Mouse (Mus musculus): ENCODE results near the gene Ctsl. TPM values are rescaled to one million over a fixed set of nuclear protein-coding genes. Genes with fewer than 3 reads are reported as not detected.

Ctsl gene
- total and polyA plus RNA-seq, 2 experiments from 2014 or later, result 125 to 227 TPM

DNA sequence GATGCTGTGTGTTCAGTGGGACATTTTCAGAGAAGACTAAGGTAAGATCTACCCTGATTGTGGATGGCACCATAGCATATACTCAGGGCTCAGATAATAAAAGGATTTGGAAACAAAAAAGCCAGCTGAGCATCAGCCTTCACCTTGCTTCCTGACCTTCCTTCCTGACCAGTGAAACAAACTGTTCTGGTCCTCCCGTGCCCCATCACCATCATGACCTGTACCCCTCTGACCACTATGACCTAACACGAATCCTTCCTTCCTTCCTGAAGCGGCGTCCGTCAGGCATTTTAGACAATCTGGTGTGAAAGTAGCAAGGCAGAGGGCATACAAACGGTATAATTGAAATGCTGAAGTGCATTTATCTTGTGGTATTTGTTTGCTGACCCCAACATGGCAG is 8.6 kb downstream of the Ctsl start:
- 80% methylated on average over 6 of the region's 6 CpGs for WGBS
- peaks cover 48% of the 10 kb centered on the region for H3K36me3 ChIP-seq (replicated peaks; ENCODE audit: control insufficient read depth, insufficient read depth, low read length)
- H3K27me3 ChIP-seq (ENCODE audit: control insufficient read depth, insufficient read depth, low read length), result no peaks in the 10 kb centered on the region
- TF ChIP-seq CTCF (IDR thresholded peaks at IDR 0.05; ENCODE audit: low read depth) (no peak), EP300 (IDR thresholded peaks at IDR 0.05; ENCODE audit: low read depth) (no peak)
- H3K27ac ChIP-seq (ENCODE audit: low read depth), result no peak overlapping the region
- no peaks in the 10 kb centered on the region for H3K4me1 ChIP-seq (ENCODE audit: control insufficient read depth, insufficient read depth)
- no peak overlapping the region for H3K4me3 ChIP-seq (ENCODE audit: low read depth, low read length)
- no peaks in the 10 kb centered on the region for H3K9me3 ChIP-seq (replicated peaks; ENCODE audit: control insufficient read depth, low read length)
- no peak overlapping the region for H3K9ac ChIP-seq (replicated peaks; ENCODE audit: low read depth, low read length)
- H3K4me2 ChIP-seq (ENCODE audit: low read depth, low read length), result no peak overlapping the region
- ATAC-seq (ENCODE audit: insufficient read depth, low read depth), result no peak
- DNase-seq (ENCODE audit: low spot score), result no peak

DNA sequence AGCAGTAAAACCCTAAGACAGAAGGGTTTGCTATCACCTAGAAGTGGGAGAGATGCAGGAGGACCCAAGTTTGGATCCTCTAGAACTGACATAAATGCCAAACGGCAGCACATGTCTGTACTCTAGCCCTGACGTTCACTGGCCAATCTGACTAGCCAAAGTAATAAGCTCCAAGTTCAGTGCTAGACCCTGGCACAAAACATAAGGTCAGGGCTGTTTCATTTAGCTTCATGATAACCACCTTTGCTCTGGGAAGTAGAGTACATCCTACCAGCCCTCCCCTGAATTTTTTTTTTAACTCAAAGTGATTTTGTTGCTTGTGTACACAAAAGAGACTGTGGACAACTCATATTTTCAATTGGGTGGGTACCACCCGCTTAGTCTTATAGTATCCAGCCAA is 9.7 kb downstream of the Ctsl start:
- Histone ChIP-seq H3K9ac (replicated peaks; ENCODE audit: low read depth, low read length) (no peak overlapping the region), H3K27ac (ENCODE audit: low read depth) (no peak overlapping the region)
- 84% methylated on average over 3 of the region's 3 CpGs for WGBS

DNA sequence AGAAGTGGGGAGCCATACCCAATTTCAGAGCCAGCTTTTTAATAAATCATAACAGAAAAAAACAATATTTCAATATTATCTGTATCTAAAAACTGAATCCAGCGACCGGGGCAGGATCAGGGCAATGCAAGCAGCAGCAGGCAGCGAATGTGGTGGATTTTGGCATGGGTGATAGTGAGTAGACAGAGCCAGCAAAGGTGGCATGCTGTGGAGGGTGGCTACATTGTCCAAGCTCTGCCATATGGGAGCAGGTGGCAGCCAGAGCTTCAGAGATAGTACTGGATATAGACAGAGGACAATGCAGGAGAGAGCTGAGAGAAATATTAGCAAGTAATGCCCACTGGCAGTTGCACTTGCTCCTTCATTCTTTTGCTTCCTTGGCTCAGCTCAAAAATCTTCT is 11.0 kb downstream of the Ctsl start:
- ATAC-seq (ENCODE audit: insufficient read depth, low read depth), result no peak
- 89% methylated on average over 3 of the region's 3 CpGs for WGBS
- H3K9ac ChIP-seq (replicated peaks; ENCODE audit: low read depth, low read length), result no peak overlapping the region

More for the DNA sequence above, 9.7 kb downstream of the Ctsl start:
- no peaks in the 10 kb centered on the region for H3K9me3 ChIP-seq (replicated peaks; ENCODE audit: control insufficient read depth, low read length)
- no peak overlapping the region for H3K4me3 ChIP-seq (ENCODE audit: low read depth, low read length)
- peaks cover 37% of the 10 kb centered on the region for H3K36me3 ChIP-seq (replicated peaks; ENCODE audit: control insufficient read depth, insufficient read depth, low read length)
- H3K27me3 ChIP-seq (ENCODE audit: control insufficient read depth, insufficient read depth, low read length), result no peaks in the 10 kb centered on the region
- TF ChIP-seq EP300 (IDR thresholded peaks at IDR 0.05; ENCODE audit: low read depth), result no peak
- no peak for TF ChIP-seq CTCF (IDR thresholded peaks at IDR 0.05; ENCODE audit: low read depth)
- DNase-seq (ENCODE audit: low spot score) (no peak), ATAC-seq (ENCODE audit: insufficient read depth, low read depth) (no peak)
- no peaks in the 10 kb centered on the region for H3K4me1 ChIP-seq (ENCODE audit: control insufficient read depth, insufficient read depth)
- no peak overlapping the region for H3K4me2 ChIP-seq (ENCODE audit: low read depth, low read length)

DNA sequence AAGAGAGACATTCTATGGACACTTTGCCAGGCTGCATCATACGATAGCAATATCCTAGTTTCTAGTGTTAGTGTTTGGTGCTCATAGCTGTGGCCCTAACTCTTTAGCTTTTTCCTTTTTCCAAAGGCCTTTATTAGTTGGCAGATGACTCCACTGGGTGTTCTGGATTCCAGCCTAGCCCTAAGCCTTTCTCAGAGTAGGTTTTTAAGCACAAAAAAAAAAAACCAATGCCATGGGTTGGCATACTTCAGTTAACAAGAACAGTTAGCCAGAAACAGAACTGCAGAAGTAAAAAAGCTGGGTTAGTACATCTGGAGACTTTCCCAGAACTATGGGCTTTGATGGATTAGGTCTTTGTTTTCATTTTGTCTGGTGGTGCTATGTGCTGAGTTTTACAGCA is 12.2 kb downstream of the Ctsl start:
- 79% methylated on average over 1 of the region's 1 CpGs for WGBS
- ATAC-seq (ENCODE audit: insufficient read depth, low read depth) (no peak), DNase-seq (ENCODE audit: low spot score) (no peak)
- Histone ChIP-seq H3K4me2 (ENCODE audit: low read depth, low read length) (no peak overlapping the region), H3K9me3 (replicated peaks; ENCODE audit: control insufficient read depth, low read length) (no peaks in the 10 kb centered on the region), H3K4me3 (ENCODE audit: low read depth, low read length) (no peak overlapping the region), H3K9ac (replicated peaks; ENCODE audit: low read depth, low read length) (no peak overlapping the region), H3K27ac (ENCODE audit: low read depth) (no peak overlapping the region), H3K36me3 (replicated peaks; ENCODE audit: control insufficient read depth, insufficient read depth, low read length) (peaks cover 14% of the 10 kb centered on the region), H3K4me1 (ENCODE audit: control insufficient read depth, insufficient read depth) (no peaks in the 10 kb centered on the region), H3K27me3 (ENCODE audit: control insufficient read depth, insufficient read depth, low read length) (no peaks in the 10 kb centered on the region)
- no peak for TF ChIP-seq CTCF (IDR thresholded peaks at IDR 0.05; ENCODE audit: low read depth)

More for the DNA sequence above, 11.0 kb downstream of the Ctsl start:
- no peak for TF ChIP-seq EP300 (IDR thresholded peaks at IDR 0.05; ENCODE audit: low read depth)
- no peak for TF ChIP-seq CTCF (IDR thresholded peaks at IDR 0.05; ENCODE audit: low read depth)
- Histone ChIP-seq H3K4me2 (ENCODE audit: low read depth, low read length) (no peak overlapping the region), H3K4me3 (ENCODE audit: low read depth, low read length) (no peak overlapping the region), H3K4me1 (ENCODE audit: control insufficient read depth, insufficient read depth) (no peaks in the 10 kb centered on the region), H3K27ac (ENCODE audit: low read depth) (no peak overlapping the region), H3K9me3 (replicated peaks; ENCODE audit: control insufficient read depth, low read length) (no peaks in the 10 kb centered on the region), H3K27me3 (ENCODE audit: control insufficient read depth, insufficient read depth, low read length) (no peaks in the 10 kb centered on the region), H3K36me3 (replicated peaks; ENCODE audit: control insufficient read depth, insufficient read depth, low read length) (peaks cover 25% of the 10 kb centered on the region)
- DNase-seq (ENCODE audit: low spot score), result no peak

DNA sequence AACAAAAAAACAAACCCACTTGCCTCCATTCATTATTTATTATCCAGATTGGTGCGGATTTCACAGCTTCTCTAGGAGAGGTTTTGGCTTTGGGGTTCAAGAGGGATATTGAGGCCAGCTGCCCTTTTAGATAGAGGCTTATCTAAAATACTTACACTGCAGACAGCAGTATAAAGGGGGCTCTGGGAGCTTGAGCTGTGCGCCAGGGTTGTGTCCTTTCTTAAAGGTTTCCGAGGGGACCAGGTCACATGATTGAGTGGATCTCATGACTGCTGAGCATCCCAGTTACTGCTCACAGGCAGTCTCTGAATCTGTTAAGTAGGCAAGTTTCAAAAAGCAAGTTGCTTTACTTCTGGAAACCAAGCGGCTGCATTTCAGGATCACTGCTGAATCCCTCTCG is 13.3 kb downstream of the Ctsl start:
- TF ChIP-seq CTCF (IDR thresholded peaks at IDR 0.05; ENCODE audit: low read depth), result no peak
- TF ChIP-seq EP300 (IDR thresholded peaks at IDR 0.05; ENCODE audit: low read depth), result no peak
- Histone ChIP-seq H3K4me1 (ENCODE audit: control insufficient read depth, insufficient read depth) (no peaks in the 10 kb centered on the region), H3K9ac (replicated peaks; ENCODE audit: low read depth, low read length) (no peak overlapping the region), H3K4me3 (ENCODE audit: low read depth, low read length) (no peak overlapping the region), H3K9me3 (replicated peaks; ENCODE audit: control insufficient read depth, low read length) (no peaks in the 10 kb centered on the region), H3K27me3 (ENCODE audit: control insufficient read depth, insufficient read depth, low read length) (no peaks in the 10 kb centered on the region), H3K36me3 (replicated peaks; ENCODE audit: control insufficient read depth, insufficient read depth, low read length) (peaks cover 4% of the 10 kb centered on the region), H3K4me2 (ENCODE audit: low read depth, low read length) (no peak overlapping the region), H3K27ac (ENCODE audit: low read depth) (no peak overlapping the region)
- 57% methylated on average over 5 of the region's 5 CpGs for WGBS
- DNase-seq (ENCODE audit: low spot score), result no peak
- ATAC-seq (ENCODE audit: insufficient read depth, low read depth), result no peak

DNA sequence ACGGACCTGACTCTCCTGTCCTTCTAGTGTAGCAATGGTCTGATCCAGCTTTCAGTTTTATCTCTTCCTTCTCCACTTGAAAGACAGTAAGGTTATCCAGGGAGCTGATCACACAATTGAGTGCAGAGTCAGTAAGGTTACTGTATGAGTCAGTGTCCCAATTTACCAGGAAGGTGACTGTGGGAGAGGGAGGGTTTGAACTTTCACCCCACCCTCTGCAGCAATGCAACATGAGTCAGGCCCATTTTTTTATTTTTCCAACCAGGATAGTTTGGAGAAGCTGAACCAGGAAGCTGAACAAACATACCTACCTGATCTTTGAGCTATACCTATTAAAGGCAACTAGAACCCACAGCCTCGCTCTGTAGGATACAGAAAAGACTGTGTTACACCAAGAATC is 21.2 kb downstream of the Ctsl start:
- Histone ChIP-seq H3K27me3 (ENCODE audit: control insufficient read depth, insufficient read depth, low read length) (no peaks in the 10 kb centered on the region), H3K4me2 (ENCODE audit: low read depth, low read length) (no peak overlapping the region), H3K4me1 (ENCODE audit: control insufficient read depth, insufficient read depth) (no peaks in the 10 kb centered on the region), H3K9me3 (replicated peaks; ENCODE audit: control insufficient read depth, low read length) (no peaks in the 10 kb centered on the region), H3K9ac (replicated peaks; ENCODE audit: low read depth, low read length) (no peak overlapping the region), H3K4me3 (ENCODE audit: low read depth, low read length) (no peak overlapping the region), H3K36me3 (replicated peaks; ENCODE audit: control insufficient read depth, insufficient read depth, low read length) (no peaks in the 10 kb centered on the region), H3K27ac (ENCODE audit: low read depth) (no peak overlapping the region)
- DNase-seq (ENCODE audit: low spot score) (no peak), ATAC-seq (ENCODE audit: insufficient read depth, low read depth) (no peak)
- WGBS, result 71% methylated on average over 2 of the region's 2 CpGs
- TF ChIP-seq CTCF (IDR thresholded peaks at IDR 0.05; ENCODE audit: low read depth), result no peak
- TF ChIP-seq EP300 (IDR thresholded peaks at IDR 0.05; ENCODE audit: low read depth), result no peak

Measured in heart, postnatal 0 days (tissue).